Mouse (Mus musculus) frontal cortex, postnatal 25 days (tissue): Measurements from ENCODE around the gene Dcaf8.
A peak's percentile ranks its signal among the peaks of the same experiment; 100 is the strongest.

Source experiments
- DNase-seq, 2 experiments: peaks; one replicate each; pipeline ENCODE4 v3.0.0; 2022; ENCODE audit warnings: low spot score in 2 of 2

Dcaf8 gene

GRCm38 (mm10) chr1:172147835-172148278 lies at the start of gene Dcaf8:
Gene Dcaf8, plus strand, starts transcription at chr1:172148084.
- peak; percentile 87 to 92 for DNase-seq

- no peak for DNase-seq
These were observed 48.4 kb upstream of the Dcaf8 start for GRCm38 (mm10) chr1:172099325-172100033.

- no peak for DNase-seq
These were observed 44.3 kb upstream of the Dcaf8 start for GRCm38 (mm10) chr1:172103619-172104018.

GRCm38 (mm10) chr1:172105101-172105500 lies 42.8 kb upstream of the Dcaf8 start:
- no peak for DNase-seq

DNA sequence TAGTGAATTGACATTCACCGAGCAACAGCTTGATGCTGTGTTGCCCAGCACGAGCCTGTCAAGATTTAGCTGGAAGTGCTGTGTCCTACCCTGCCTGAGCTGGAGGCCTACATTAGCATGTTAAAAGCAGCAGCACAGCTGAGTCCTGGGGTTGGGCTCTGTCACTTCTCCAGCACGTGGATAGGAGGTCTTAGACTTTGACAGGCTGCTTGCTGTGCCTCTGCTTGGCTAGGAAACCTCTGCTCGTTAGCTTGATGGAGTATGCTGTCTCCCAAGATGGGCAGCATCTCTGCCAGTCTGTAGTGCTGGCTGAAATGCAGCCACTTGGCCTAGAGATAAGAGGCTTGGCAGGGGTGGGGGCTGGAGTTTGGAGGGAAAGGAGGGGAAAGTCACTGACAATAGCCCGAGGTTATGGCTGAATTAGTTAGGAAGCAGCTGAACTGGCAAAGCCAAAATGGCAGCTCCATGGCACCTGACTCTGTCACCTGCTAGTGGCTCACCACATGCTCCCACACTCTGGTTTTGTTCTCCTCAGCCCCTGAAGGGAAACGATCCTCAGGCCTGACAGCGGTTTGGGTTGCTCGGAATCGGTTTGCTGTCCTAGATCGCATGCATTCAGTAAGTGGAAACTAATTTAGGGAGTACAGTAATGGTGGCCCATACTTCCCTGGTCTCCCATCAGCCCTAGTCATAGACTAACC lies 40.0 kb upstream of the Dcaf8 start:
- no peak for DNase-seq

- DNase-seq = no peak
These were observed 30.9 kb upstream of the Dcaf8 start for GRCm38 (mm10) chr1:172116948-172117347.

GRCm38 (mm10) chr1:172119100-172119499 lies 28.8 kb upstream of the Dcaf8 start:
- no peak for DNase-seq

- DNase-seq = no peak
These were observed 28.2 kb upstream of the Dcaf8 start for GRCm38 (mm10) chr1:172119720-172120119.

- DNase-seq = no peak
These were observed 25.2 kb upstream of the Dcaf8 start for GRCm38 (mm10) chr1:172122671-172123070.

GRCm38 (mm10) chr1:172124572-172124971 lies 23.3 kb upstream of the Dcaf8 start:
- DNase-seq = no peak

DNA sequence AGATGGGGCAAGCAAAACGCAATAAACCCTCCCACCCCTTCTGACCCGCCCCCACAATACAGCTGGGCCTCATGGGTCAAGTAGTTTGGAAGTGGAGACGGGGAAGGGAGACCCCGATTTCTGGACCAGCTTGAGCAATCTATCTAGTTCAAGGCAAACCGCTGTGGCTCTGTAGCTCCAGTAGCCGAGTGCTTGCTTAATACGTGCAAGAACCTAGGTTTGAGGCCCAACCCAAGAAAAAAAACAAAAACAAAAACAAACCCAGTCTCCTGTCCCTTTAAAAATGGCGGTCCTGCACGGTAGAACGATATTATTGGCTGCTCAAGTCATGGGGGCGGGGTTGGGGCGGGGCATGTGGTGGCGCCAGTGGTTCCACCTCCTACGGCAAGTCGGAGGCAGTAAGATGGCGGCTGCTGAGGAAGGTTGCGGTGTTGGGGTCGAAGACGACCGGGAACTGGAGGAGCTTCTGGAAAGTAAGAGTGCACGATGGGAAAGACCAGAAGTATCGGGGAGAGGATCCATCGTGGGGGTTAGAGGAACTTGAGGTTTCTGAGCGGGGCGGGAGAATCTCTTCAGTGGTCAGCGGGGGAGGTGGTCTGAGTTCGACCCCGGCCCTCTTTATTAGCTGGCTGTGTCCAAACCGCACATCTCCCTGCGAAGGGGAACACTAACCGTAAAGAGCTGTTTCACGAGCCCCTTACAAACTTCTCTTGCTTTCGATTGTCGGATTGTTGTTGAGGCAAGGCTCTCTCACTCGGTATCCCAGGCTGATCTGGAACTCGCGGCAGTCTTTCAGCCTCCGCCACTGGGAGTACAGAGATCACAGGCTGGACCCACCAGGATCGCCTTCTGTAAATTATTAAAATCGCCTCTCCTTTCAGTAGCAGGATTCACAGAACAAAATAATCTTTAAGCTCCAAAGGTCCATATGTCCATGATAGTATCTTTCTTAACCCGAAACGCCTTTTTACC lies 21.2 kb upstream of the Dcaf8 start, which contains the start of gene Pex19:
Pex19 (plus strand) TSS at position 380 of the 972 bp plus-strand sequence.
- peak; percentile 41 to 56 for DNase-seq

- DNase-seq = no peak
These were observed 20.4 kb upstream of the Dcaf8 start for GRCm38 (mm10) chr1:172127487-172127886.

- no peak for DNase-seq
These were observed 19.3 kb upstream of the Dcaf8 start for GRCm38 (mm10) chr1:172128563-172128962.

DNA sequence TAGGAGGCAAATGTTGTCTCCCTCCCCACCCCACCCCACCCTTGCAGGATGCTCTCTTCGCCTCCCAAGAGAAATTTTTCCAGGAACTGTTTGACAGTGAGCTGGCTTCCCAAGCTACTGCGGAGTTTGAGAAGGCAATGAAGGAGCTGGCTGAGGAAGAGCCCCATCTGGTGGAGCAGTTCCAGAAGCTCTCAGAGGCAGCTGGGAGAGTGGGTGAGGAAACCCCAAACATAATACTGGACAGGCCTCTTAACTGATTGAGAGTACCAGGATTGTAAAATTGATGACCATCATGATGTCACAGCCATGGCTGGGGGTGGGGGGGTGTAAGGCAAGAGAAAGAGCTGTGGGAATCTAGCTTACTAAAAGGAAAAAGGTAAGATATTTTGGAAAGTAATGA lies 18.8 kb upstream of the Dcaf8 start:
- no peak for DNase-seq

DNA sequence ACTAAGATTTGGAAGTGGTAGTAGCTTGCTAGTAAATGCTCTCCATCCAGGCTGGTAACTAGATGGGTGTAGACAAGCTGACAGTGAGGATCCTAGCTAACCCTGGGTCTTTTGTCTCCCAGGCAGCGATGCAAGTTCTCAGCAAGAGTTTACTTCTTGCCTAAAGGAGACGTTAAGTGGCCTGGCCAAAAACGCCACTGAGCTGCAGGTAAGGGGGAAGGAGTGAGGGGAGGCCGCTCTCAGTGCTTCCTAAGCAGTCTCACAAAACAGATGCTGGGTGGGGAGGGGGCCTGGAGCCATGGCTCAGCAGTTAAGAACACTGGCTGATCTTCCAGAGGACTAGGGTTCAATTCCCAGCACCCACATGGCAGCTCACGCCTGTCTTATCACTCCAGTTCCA lies 18.1 kb upstream of the Dcaf8 start:
- no peak for DNase-seq

- no peak for DNase-seq
These were observed 15.6 kb upstream of the Dcaf8 start for GRCm38 (mm10) chr1:172132319-172132718.

GRCm38 (mm10) chr1:172133535-172133934 lies 14.3 kb upstream of the Dcaf8 start:
- DNase-seq = no peak

DNA sequence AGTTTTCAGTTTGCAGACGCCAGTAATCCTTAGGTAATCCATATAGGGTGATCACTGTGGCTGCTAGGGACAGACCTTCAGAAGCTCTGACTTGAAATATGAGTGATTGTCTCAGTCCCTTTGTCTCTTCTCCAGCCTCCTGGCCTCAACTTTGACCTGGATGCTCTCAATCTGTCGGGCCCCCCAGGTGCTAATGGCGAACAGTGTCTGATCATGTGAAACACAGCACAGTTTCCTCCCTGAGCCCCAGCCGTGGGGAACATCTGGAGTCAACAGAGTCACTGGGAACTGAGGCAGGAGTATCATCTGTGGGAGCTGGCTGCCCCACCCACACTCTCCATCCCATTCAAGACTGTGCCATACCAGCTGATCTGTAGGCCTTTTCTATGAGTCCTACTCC lies 13.8 kb upstream of the Dcaf8 start:
- DNase-seq = no peak

- DNase-seq = no peak
These were observed 7.7 kb upstream of the Dcaf8 start for GRCm38 (mm10) chr1:172140160-172140559.

- no peak for DNase-seq
These were observed 7.1 kb upstream of the Dcaf8 start for GRCm38 (mm10) chr1:172140825-172141224.

DNA sequence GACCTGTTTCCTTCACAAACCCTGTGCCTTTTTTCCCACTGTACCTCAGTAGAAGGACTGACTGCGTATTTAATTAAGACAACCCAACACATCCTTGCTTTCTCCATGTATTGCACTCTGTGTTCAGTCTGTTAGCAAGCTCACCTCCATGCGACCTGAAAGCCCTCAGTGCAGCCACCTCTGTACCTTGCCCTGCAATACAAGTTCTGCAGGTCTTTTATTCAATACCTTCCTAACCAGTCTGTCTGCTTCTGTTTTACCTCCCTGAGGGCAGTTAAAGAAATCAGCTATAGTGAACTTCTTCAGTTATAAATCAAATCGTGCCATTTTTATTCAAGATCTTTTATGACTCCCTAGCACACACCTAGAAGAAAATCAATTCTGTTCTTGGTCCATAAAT lies 6.4 kb upstream of the Dcaf8 start:
- no peak for DNase-seq

DNA sequence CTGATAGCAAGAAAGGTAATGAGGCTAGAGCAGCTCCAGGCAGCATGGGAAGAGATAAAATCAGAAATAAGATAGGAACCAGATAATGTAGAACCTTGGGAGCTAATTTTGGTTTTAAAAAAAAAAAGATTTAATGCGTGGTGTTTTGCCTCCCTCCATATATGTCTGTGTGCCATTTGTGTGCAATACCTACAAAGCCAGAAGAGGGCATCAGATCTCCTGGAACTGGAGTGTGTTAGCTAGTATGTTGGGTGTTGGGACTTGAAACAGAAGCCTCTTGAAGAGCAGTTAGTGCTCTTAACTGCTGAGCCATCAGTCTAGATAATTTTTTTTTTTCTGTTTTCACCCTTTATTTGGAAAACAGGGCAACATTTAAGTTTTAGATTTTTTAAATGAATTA lies 4.3 kb upstream of the Dcaf8 start:
- no peak for DNase-seq
